Mouse (Mus musculus): Measurements from ENCODE around the gene H2al1d. TPM values are rescaled to one million over a fixed set of nuclear protein-coding genes. Genes with fewer than 3 reads are reported as not detected.

Gene H2al1d
- total RNA-seq, 2 experiments from 2014 or later, result not detected

Other genes with a start within 250 kb of the H2al1d start
- not detected for gene H2al1a, start 9.6 kb upstream of the H2al1d start, total RNA-seq (2021)
- gene H2al1b, start 6.4 kb upstream of the H2al1d start, total RNA-seq (2021), result not detected
- gene H2al1c, start 3.2 kb upstream of the H2al1d start, total RNA-seq (2021), result not detected
- not detected for gene H2al1e, start 3.1 kb downstream of the H2al1d start, total RNA-seq (2021)
- not detected for gene H2al1f, start 6.3 kb downstream of the H2al1d start, total RNA-seq (2021)
- not detected for gene H2al1g, start 9.4 kb downstream of the H2al1d start, total RNA-seq (2021)
- not detected for gene H2al1h, start 12.7 kb downstream of the H2al1d start, total RNA-seq (2021)
- gene H2al1i, start 15.8 kb downstream of the H2al1d start, total RNA-seq (2021), result not detected
- gene H2al1j, start 19.0 kb downstream of the H2al1d start, total RNA-seq (2021), result not detected

All from heart, postnatal 14 days (tissue).